Mouse (Mus musculus): Measurements from ENCODE around the gene Asic2. TPM values are rescaled to one million over a fixed set of nuclear protein-coding genes. Genes with fewer than 3 reads are reported as not detected.

Gene Asic2
- total and polyA plus RNA-seq, 2 experiments from 2014 or later = 19.2 to 57.3 TPM

DNA sequence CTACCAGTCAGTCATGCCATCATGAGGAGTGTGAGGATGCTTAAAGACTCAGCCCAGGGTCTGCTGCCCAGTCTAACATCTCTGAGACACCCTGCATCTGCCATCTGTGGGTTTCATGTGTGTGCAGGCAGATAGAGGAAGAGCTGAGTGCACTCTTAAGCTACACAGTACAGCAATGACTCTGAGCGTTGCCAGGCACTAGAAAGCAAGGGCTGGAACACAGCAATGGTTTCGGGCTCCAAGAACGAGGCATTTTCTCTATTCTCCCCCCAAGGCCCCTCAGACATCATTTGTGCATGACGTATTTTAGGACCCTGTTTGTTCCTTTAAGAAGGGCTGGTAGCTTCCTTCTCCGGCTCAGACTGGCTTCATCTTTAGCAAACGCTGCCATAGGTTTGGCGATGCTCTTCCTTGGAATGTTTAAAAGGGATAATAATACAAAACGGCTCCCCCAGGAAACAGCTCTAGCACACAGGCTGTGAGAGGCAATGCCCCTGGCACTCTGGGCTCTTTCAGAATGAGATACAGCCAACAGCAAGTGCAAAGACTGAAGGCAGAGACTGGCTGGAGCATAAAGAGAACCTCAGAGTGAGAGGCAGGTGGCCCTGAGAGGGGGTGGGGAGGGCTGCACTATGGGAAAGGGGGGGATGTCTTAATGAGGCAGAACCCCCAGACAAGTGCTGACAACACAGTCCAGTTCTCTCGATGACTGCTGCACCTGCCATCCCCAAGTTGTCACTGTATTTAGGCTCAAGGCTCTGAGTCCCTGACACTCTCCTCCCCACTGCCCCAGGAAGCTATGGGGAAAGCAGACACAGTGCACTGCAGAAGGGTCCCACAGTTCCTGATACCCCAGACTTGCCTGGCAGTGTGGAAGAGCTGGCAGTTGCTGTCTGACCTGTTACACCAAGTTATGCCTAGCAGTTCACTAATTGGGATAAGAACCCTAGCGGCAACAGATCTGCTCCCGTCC, 2.3 kb downstream of the Asic2 start:
- 30% methylated on average over 11 of the region's 11 CpGs for WGBS
- Histone ChIP-seq H3K27ac (peak overlapping the region; percentile 61), H3K4me2 (ENCODE audit: low read depth, low read length) (peak overlapping the region; percentile 65), H3K9ac (replicated peaks; ENCODE audit: low read length) (peak overlapping the region; percentile 39), H3K4me1 (ENCODE audit: insufficient read depth, low read length) (peaks cover 20% of the 10 kb centered on the region), H3K9me3 (ENCODE audit: low read length) (no peaks in the 10 kb centered on the region), H3K36me3 (ENCODE audit: insufficient read depth, low read length) (no peaks in the 10 kb centered on the region), H3K4me3 (ENCODE audit: low read length) (peak overlapping the region; percentile 31), H3K27me3 (ENCODE audit: insufficient read depth, low read length) (no peaks in the 10 kb centered on the region)
- DNase-seq (ENCODE audit: low spot score) (peak; percentile 38), ATAC-seq (peak; percentile 52)
- TF ChIP-seq CTCF (IDR thresholded peaks at IDR 0.05; ENCODE audit: low read depth) = no peak

DNA sequence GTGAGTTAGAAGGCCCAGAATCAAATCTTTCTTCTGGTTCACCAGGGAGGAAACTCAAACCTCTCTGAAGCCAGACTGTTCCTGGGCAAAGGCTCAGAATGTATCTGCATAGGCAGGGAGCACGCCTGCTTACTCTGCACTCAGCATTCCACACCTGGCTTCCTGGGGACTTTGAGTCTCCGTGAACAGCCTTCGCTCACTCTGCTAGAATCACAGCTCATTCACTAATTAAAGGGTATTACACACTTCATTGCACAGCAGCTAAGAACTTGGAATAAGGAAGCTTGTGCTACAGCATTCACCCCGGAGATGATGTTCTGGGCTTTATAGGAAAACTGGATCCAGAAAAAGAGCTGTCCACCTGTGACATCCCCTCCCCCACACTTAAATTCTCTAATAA, 3.7 kb downstream of the Asic2 start:
- WGBS = 41% methylated on average over 4 of the region's 4 CpGs
- H3K4me2 ChIP-seq (ENCODE audit: low read depth, low read length) = no peak overlapping the region

DNA sequence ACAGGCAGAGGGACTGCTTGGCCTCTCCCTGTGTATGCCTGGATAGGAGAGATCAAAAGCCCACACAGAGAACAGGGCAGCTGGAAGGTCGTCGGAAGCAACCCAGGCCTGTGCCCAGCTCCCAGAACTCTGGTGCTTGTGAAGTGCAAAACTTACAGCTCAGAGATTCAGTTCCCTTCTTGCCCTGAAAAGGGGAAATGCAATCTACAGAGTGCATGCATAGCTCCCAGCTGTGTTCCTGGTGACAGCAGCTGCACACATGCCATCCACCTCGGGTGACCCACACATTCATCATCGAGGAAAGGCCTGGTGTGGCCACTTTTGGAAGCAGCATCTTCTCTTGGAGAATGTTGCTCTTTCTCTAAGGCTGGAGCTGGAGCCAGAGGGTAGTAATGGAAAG, 13.9 kb downstream of the Asic2 start:
- Histone ChIP-seq H3K4me2 (ENCODE audit: low read depth, low read length) (no peak overlapping the region), H3K9me3 (ENCODE audit: low read length) (no peaks in the 10 kb centered on the region), H3K27ac (no peak overlapping the region), H3K9ac (replicated peaks; ENCODE audit: low read length) (no peak overlapping the region), H3K36me3 (ENCODE audit: insufficient read depth, low read length) (no peaks in the 10 kb centered on the region), H3K4me1 (ENCODE audit: insufficient read depth, low read length) (no peaks in the 10 kb centered on the region), H3K4me3 (ENCODE audit: low read length) (no peak overlapping the region), H3K27me3 (ENCODE audit: insufficient read depth, low read length) (no peaks in the 10 kb centered on the region)
- TF ChIP-seq CTCF (IDR thresholded peaks at IDR 0.05; ENCODE audit: low read depth) = no peak
- no peak for DNase-seq (ENCODE audit: low spot score)
- WGBS = 40% methylated on average over 4 of the region's 4 CpGs
- no peak for ATAC-seq

More for the DNA sequence above, 3.7 kb downstream of the Asic2 start:
- peaks cover 13% of the 10 kb centered on the region; the same call in 1 of the 2 replicates for H3K4me1 ChIP-seq (ENCODE audit: insufficient read depth, low read length)
- H3K36me3 ChIP-seq (ENCODE audit: insufficient read depth, low read length) = no peaks in the 10 kb centered on the region
- no peak for TF ChIP-seq CTCF (IDR thresholded peaks at IDR 0.05; ENCODE audit: low read depth)
- H3K27me3 ChIP-seq (ENCODE audit: insufficient read depth, low read length) = no peaks in the 10 kb centered on the region
- no peak overlapping the region for H3K9ac ChIP-seq (replicated peaks; ENCODE audit: low read length)
- no peak overlapping the region for H3K4me3 ChIP-seq (ENCODE audit: low read length)
- H3K27ac ChIP-seq = no peak overlapping the region
- no peaks in the 10 kb centered on the region for H3K9me3 ChIP-seq (ENCODE audit: low read length)
- DNase-seq (ENCODE audit: low spot score) (peak; percentile 44), ATAC-seq (no peak)

DNA sequence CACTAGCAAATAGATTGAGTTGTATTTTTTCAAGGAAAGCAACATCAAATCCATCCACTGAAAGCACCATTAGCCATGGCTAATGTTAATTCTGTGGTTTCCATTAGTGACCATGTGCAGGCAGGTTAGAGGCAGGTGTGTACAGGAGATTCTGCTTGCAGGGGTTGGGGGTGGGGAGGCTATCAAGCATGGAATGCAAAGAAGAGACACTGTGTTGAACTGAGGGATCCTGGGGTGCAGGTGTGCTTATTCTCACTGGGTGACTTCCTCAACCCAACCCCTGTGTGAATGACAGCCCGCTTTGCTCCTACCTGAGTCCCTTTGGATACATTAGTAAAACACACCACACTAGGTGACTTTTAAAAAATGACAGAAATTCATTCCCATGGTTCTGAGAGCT, 20.2 kb downstream of the Asic2 start:
- no peak for TF ChIP-seq CTCF (IDR thresholded peaks at IDR 0.05; ENCODE audit: low read depth)
- 83% methylated on average over 1 of the region's 1 CpGs for WGBS
- no peaks in the 10 kb centered on the region for H3K4me1 ChIP-seq (ENCODE audit: insufficient read depth, low read length)

DNA sequence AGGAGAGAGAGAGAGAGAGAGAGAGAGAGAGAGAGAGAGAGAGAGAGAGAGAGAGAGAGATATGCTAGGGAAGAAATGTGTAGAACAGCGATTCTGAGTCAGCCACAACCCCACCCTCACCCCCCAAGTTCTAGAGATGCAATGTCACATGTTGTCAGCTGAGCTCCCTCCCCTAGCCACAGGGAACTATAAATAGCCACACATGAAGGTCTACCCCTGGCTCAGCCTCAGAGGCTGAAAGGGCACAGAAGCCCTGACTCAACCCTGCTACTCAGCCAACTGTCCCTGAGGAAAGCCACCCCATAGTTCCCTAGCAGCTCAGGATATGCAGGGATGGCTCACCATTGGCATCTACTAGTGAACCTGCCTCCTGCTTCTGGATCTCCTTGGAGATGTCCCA, 26.1 kb downstream of the Asic2 start:
- ATAC-seq (no peak), DNase-seq (ENCODE audit: low spot score) (no peak)
- no peaks in the 10 kb centered on the region for H3K36me3 ChIP-seq (ENCODE audit: insufficient read depth, low read length)
- no peak overlapping the region for H3K4me2 ChIP-seq (ENCODE audit: low read depth, low read length)
- 82% methylated on average over 1 of the region's 1 CpGs for WGBS
- no peak overlapping the region for H3K27ac ChIP-seq
- H3K27me3 ChIP-seq (ENCODE audit: insufficient read depth, low read length) = no peaks in the 10 kb centered on the region
- no peaks in the 10 kb centered on the region for H3K9me3 ChIP-seq (ENCODE audit: low read length)
- TF ChIP-seq CTCF (IDR thresholded peaks at IDR 0.05; ENCODE audit: low read depth) = no peak
- H3K9ac ChIP-seq (replicated peaks; ENCODE audit: low read length) = no peak overlapping the region
- H3K4me1 ChIP-seq (ENCODE audit: insufficient read depth, low read length) = no peaks in the 10 kb centered on the region
- H3K4me3 ChIP-seq (ENCODE audit: low read length) = no peak overlapping the region

More for the DNA sequence above, 20.2 kb downstream of the Asic2 start:
- Histone ChIP-seq H3K9ac (replicated peaks; ENCODE audit: low read length) (no peak overlapping the region), H3K27ac (no peak overlapping the region), H3K4me2 (ENCODE audit: low read depth, low read length) (no peak overlapping the region), H3K36me3 (ENCODE audit: insufficient read depth, low read length) (no peaks in the 10 kb centered on the region), H3K9me3 (ENCODE audit: low read length) (no peaks in the 10 kb centered on the region), H3K4me3 (ENCODE audit: low read length) (no peak overlapping the region), H3K27me3 (ENCODE audit: insufficient read depth, low read length) (no peaks in the 10 kb centered on the region)
- DNase-seq (ENCODE audit: low spot score) (no peak), ATAC-seq (no peak)

DNA sequence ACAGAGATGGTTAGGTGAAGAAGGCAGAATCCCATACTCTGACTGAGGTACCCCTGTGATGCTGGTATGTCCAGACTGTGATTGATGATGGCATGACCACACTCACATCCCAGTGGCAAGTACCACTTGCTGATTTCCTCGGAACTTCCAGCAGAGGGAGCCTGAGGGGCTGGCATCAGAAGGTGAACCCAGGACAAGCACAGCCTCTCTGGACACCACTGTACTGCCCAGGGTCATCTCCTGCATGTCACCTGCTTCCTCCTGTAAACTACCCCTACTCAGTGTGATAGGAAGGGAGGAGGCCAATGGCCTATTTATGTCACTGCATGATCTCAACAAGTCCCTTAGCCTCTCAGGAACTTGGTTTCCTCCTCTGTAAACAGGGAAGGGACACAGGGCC, 27.3 kb downstream of the Asic2 start:
- no peak overlapping the region for H3K9ac ChIP-seq (replicated peaks; ENCODE audit: low read length)
- H3K9me3 ChIP-seq (ENCODE audit: low read length) = no peaks in the 10 kb centered on the region
- H3K36me3 ChIP-seq (ENCODE audit: insufficient read depth, low read length) = no peaks in the 10 kb centered on the region
- H3K27me3 ChIP-seq (ENCODE audit: insufficient read depth, low read length) = no peaks in the 10 kb centered on the region
- H3K4me2 ChIP-seq (ENCODE audit: low read depth, low read length) = no peak overlapping the region
- DNase-seq (ENCODE audit: low spot score) = peak; percentile 37
- ATAC-seq = no peak
- no peak overlapping the region for H3K27ac ChIP-seq
- H3K4me1 ChIP-seq (ENCODE audit: insufficient read depth, low read length) = no peaks in the 10 kb centered on the region
- H3K4me3 ChIP-seq (ENCODE audit: low read length) = no peak overlapping the region
- peak; percentile 75 for TF ChIP-seq CTCF (IDR thresholded peaks at IDR 0.05; ENCODE audit: low read depth)
- WGBS = 6% methylated on average over 1 of the region's 1 CpGs

DNA sequence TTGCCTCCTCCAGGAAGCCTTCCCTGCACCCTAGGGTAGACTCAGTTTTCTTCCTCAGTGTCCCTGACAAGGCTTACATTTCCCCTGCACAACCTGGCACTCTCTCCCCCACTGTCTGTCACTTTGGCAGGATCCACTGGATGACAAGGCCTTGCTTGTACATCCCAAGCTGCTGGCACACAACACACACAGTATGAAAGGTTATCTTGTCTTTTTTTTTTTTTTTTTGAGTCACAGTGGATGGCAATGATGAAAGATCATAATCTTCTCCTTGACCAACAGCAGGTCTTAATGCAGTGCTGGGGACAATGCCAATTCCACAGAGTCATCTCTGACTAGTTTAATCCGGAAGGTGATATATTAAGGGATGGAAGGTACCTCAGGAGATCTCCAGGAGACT, 30.7 kb downstream of the Asic2 start:
- no peak for DNase-seq (ENCODE audit: low spot score)
- Histone ChIP-seq H3K27ac (no peak overlapping the region), H3K36me3 (ENCODE audit: insufficient read depth, low read length) (no peaks in the 10 kb centered on the region), H3K4me1 (ENCODE audit: insufficient read depth, low read length) (no peaks in the 10 kb centered on the region), H3K9ac (replicated peaks; ENCODE audit: low read length) (no peak overlapping the region), H3K4me3 (ENCODE audit: low read length) (no peak overlapping the region), H3K27me3 (ENCODE audit: insufficient read depth, low read length) (no peaks in the 10 kb centered on the region), H3K9me3 (ENCODE audit: low read length) (no peaks in the 10 kb centered on the region), H3K4me2 (ENCODE audit: low read depth, low read length) (no peak overlapping the region)
- no peak for ATAC-seq
- TF ChIP-seq CTCF (IDR thresholded peaks at IDR 0.05; ENCODE audit: low read depth) = no peak
- 88% methylated on average over 1 of the region's 1 CpGs for WGBS

Data from hindbrain, postnatal 0 days (tissue).